Mouse (Mus musculus) hindbrain, embryonic 14.5 days (tissue): ENCODE results near the gene Tnk2. TPM values are rescaled to one million over a fixed set of nuclear protein-coding genes. Genes with fewer than 3 reads are reported as not detected.

Experiments used
- ATAC-seq: fragments of 200-750 bp; cut with Nextera tagmentation; 2 replicates; pipeline ENCODE4 v1.8.0; 2017; ENCODE audit warnings: moderate number of reproducible peaks, mild to moderate bottlenecking, moderate TSS enrichment, moderate library complexity; ENCODE audit not compliant: low FRiP score
- DNase-seq: peaks from one replicate; pipeline ENCODE4 v3.0.0-alpha.2; 2015; ENCODE audit warnings: low spot score
- H3K27ac ChIP-seq: fragments of 300-500 bp; sonication (generic); 2 replicates; pipeline ENCODE4 v1.5.1; 2014; ENCODE audit warnings: mild to moderate bottlenecking, moderate library complexity
- H3K27me3 ChIP-seq: fragments of 300-500 bp; sonication (generic); 2 replicates; pipeline ENCODE4 v1.6.1; 2014; ENCODE audit warnings: mild to moderate bottlenecking, low read length, mixed read lengths; ENCODE audit not compliant: control insufficient read depth, insufficient read depth
- H3K36me3 ChIP-seq: fragments of 300-500 bp; sonication (generic); replicated peaks from 2 replicates; pipeline ENCODE4 v1.6.1; 2014; ENCODE audit not compliant: control insufficient read depth, insufficient read depth
- H3K4me1 ChIP-seq: fragments of 300-500 bp; sonication (generic); replicated peaks from 2 replicates; pipeline ENCODE4 v1.6.1; 2014; ENCODE audit warnings: antibody characterized with exemption, low read length, mixed read lengths; ENCODE audit not compliant: control insufficient read depth, insufficient read depth
- H3K4me2 ChIP-seq: fragments of 300-500 bp; sonication (generic); replicated peaks from 2 replicates; pipeline ENCODE4 v1.6.1; 2014; ENCODE audit warnings: mild to moderate bottlenecking, moderate library complexity
- H3K4me3 ChIP-seq: fragments of 300-500 bp; sonication (generic); replicated peaks from 2 replicates; pipeline ENCODE4 v1.5.1; 2014; ENCODE audit warnings: mild to moderate bottlenecking, low read length
- H3K9ac ChIP-seq: fragments of 300-500 bp; sonication (generic); 2 replicates; pipeline ENCODE4 v1.6.1; 2014
- H3K9me3 ChIP-seq: fragments of 300-500 bp; sonication (generic); 2 replicates; pipeline ENCODE4 v1.6.1; 2016; ENCODE audit warnings: low read length; ENCODE audit not compliant: control insufficient read depth
- WGBS: fragments of 180-500 bp; shearing (Covaris S2); extraction: QIAGEN DNeasy Blood & Tissue Kit; methylation state at CpG from one replicate; pipeline ENCODE4 v1.1.7; 2014; 5-methylcytosine and 5-hydroxymethylcytosine counted together
- polyA plus RNA-seq: library from polyadenylated mRNA; unstranded; fragments of >200 nt; fragmentation: Nextera tagmentation; extraction: Ambion mirVana; gene quantifications from 2 replicates; pipeline ENCODE4 v1.2.1, GENCODE M21; 2014

Tnk2 gene
- polyA plus RNA-seq, 1 experiment from 2014 or later: 20.0 TPM

DNA sequence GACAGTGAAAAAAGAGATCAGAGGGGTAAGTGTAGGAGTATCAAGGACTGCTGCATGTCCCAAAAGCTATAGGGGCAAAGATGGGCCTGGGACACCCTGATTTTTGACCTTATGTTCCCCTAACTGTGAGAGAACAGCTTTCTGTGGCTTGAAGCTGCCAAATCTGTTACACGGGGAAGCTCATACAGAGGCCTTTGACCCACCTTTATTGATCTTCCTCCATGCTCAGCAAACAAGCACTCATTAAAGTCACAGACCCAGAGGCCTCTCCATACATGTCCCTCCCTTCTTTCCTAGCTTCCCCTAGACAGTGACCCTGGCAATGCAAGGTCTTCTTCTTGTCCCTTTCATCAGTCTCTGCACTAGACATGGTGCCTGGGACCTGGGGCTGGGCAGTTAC, 85.1 kb downstream of the Tnk2 start:
- Histone ChIP-seq H3K27me3 (no peaks in the 10 kb centered on the region), H3K4me1 (no peaks in the 10 kb centered on the region), H3K9ac (no peak overlapping the region), H3K27ac (no peak overlapping the region), H3K9me3 (peaks cover 3% of the 10 kb centered on the region; the same call in 1 of the 2 replicates), H3K4me2 (no peak overlapping the region), H3K36me3 (no peaks in the 10 kb centered on the region), H3K4me3 (no peak overlapping the region)
- DNase-seq (no peak), ATAC-seq (no peak)
- WGBS: 74% methylated on average over 1 of the region's 1 CpGs

Other genes with a start within 250 kb of the Tnk2 start
- not detected in 2 replicates for gene Tm4sf19, start 243.4 kb upstream of the Tnk2 start, polyA plus RNA-seq
- 37.5 and 49.7 TPM in 2 replicates for gene Tctex1d2, start 224.2 kb upstream of the Tnk2 start, polyA plus RNA-seq
- gene Pcyt1a, start 213.0 kb upstream of the Tnk2 start, polyA plus RNA-seq: 53.1 and 54.5 TPM in 2 replicates
- 0.23 and 0.47 TPM in 2 replicates for gene Slc51a, start 156.0 kb upstream of the Tnk2 start, polyA plus RNA-seq
- not detected in 2 replicates for gene Zdhhc19, start 147.6 kb upstream of the Tnk2 start, polyA plus RNA-seq
- gene Tfrc, start 35.0 kb upstream of the Tnk2 start, polyA plus RNA-seq: 54.0 and 65.1 TPM in 2 replicates
- not detected in 2 replicates for gene Muc4, start 92.0 kb downstream of the Tnk2 start, polyA plus RNA-seq
- not detected in 2 replicates for gene Muc20, start 153.6 kb downstream of the Tnk2 start, polyA plus RNA-seq
- not detected in 2 replicates for gene Smbd1, start 166.6 kb downstream of the Tnk2 start, polyA plus RNA-seq
- 143 and 167 TPM in 2 replicates for gene Fyttd1, start 233.6 kb downstream of the Tnk2 start, polyA plus RNA-seq
- gene Rubcn, start 233.9 kb downstream of the Tnk2 start, polyA plus RNA-seq: 34.2 and 34.7 TPM in 2 replicates